Mouse (Mus musculus): ENCODE results near the gene Arhgap33. TPM values are rescaled to one million over a fixed set of nuclear protein-coding genes. Genes with fewer than 3 reads are reported as not detected.

Gene Arhgap33
- 9.7 and 10.9 TPM in 2 replicates for polyA plus RNA-seq (2014; fragmentation: Nextera tagmentation; extraction: Ambion mirVana)

- 1% methylated on average over 39 of the region's 84 CpGs for WGBS
- ATAC-seq (ENCODE audit: low read depth) (peak; percentile 93), DNase-seq (ENCODE audit: low spot score) (peak; percentile 99)
- Histone ChIP-seq H3K9me3 (ENCODE audit: control insufficient read depth, low read length) (no peaks in the 10 kb centered on the region), H3K36me3 (ENCODE audit: control insufficient read depth, insufficient read depth, low read length) (peaks cover 40% of the 10 kb centered on the region), H3K9ac (ENCODE audit: low read depth, low read length) (peak within 1 kb of the TSS; percentile 68), H3K27ac (replicated peaks; ENCODE audit: low read depth, low read length) (peak within 1 kb of the TSS; percentile 30; the same call in 1 of the 2 replicates), H3K4me3 (ENCODE audit: low read depth, low read length) (peak within 1 kb of the TSS; percentile 60), H3K4me2 (ENCODE audit: low read depth, low read length) (peak within 1 kb of the TSS; percentile 78), H3K4me1 (ENCODE audit: control insufficient read depth, insufficient read depth, low read length) (peaks cover 12% of the 10 kb centered on the region; the same call in 1 of the 2 replicates), H3K27me3 (replicated peaks; ENCODE audit: control insufficient read depth, insufficient read depth, low read length) (no peaks in the 10 kb centered on the region)
Measured at GRCm38 (mm10) chr7:30534633-30535577, at the start of gene Arhgap33. Gene Arhgap33, minus strand, starts transcription at chr7:30535060.

GRCm38 (mm10) chr7:30584339-30584738 is 49.5 kb upstream of the Arhgap33 start:
- ATAC-seq (ENCODE audit: low read depth) (no peak), DNase-seq (ENCODE audit: low spot score) (no peak)
- WGBS: 95% methylated on average over 10 of the region's 10 CpGs
- H3K4me2 ChIP-seq (ENCODE audit: low read depth, low read length): no peak overlapping the region
- no peaks in the 10 kb centered on the region for H3K9me3 ChIP-seq (ENCODE audit: control insufficient read depth, low read length)
- peaks cover 74% of the 10 kb centered on the region for H3K36me3 ChIP-seq (ENCODE audit: control insufficient read depth, insufficient read depth, low read length)
- H3K4me1 ChIP-seq (ENCODE audit: control insufficient read depth, insufficient read depth, low read length): peaks cover 7% of the 10 kb centered on the region; the same call in 1 of the 2 replicates
- no peak overlapping the region for H3K9ac ChIP-seq (ENCODE audit: low read depth, low read length)
- no peak overlapping the region for H3K4me3 ChIP-seq (ENCODE audit: low read depth, low read length)
- H3K27me3 ChIP-seq (replicated peaks; ENCODE audit: control insufficient read depth, insufficient read depth, low read length): no peaks in the 10 kb centered on the region
- no peak overlapping the region for H3K27ac ChIP-seq (replicated peaks; ENCODE audit: low read depth, low read length)

DNA sequence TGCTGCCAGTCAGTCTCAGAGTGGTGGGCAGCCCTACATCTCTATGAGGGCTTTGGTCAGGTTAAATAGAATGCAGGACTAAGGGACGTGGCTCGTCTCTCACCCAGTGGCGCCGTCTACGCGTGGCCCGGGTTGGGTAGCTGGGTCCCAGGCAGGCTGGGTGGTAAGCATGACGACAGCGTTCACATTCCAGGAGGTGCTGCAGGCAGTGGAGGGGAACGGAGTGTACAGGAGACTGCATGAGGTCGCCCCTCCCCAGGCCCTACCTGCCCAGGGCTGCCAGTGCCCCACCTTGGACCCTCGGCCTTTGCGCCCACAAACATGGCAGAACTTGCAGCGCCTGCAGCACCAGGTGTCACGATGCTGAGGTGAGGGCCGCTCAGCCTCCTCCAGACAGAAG is 46.7 kb upstream of the Arhgap33 start:
- DNase-seq (ENCODE audit: low spot score): no peak
- no peak for ATAC-seq (ENCODE audit: low read depth)
- H3K27me3 ChIP-seq (replicated peaks; ENCODE audit: control insufficient read depth, insufficient read depth, low read length): no peaks in the 10 kb centered on the region
- no peak overlapping the region for H3K4me3 ChIP-seq (ENCODE audit: low read depth, low read length)
- no peaks in the 10 kb centered on the region for H3K4me1 ChIP-seq (ENCODE audit: control insufficient read depth, insufficient read depth, low read length)
- H3K9ac ChIP-seq (ENCODE audit: low read depth, low read length): no peak overlapping the region
- peaks cover 100% of the 10 kb centered on the region for H3K36me3 ChIP-seq (ENCODE audit: control insufficient read depth, insufficient read depth, low read length)
- WGBS: 95% methylated on average over 16 of the region's 16 CpGs
- H3K27ac ChIP-seq (replicated peaks; ENCODE audit: low read depth, low read length): no peak overlapping the region
- no peaks in the 10 kb centered on the region for H3K9me3 ChIP-seq (ENCODE audit: control insufficient read depth, low read length)
- no peak overlapping the region for H3K4me2 ChIP-seq (ENCODE audit: low read depth, low read length)

DNA sequence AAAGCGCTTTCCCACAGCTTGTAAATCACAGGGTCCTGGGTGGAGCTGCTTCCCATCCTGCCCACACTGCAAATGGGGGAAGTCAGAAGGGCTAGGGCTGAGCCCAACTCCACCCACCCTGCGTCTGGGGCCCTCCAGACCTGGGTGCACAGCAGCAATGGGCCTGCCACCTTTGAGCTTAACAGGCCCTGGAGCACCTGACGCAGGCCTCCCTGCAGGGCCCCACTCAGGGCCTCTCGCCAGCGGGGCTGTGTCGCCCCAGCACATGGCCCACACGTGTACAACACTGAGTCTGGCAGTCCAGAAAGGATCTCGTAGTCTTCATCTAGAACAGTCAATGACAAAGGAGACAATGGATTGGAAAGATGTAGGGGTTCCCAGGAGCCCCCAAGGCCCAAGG is 45.1 kb upstream of the Arhgap33 start:
- 87% methylated on average over 8 of the region's 8 CpGs for WGBS
- Histone ChIP-seq H3K9me3 (ENCODE audit: control insufficient read depth, low read length) (no peaks in the 10 kb centered on the region), H3K27me3 (replicated peaks; ENCODE audit: control insufficient read depth, insufficient read depth, low read length) (no peaks in the 10 kb centered on the region), H3K27ac (replicated peaks; ENCODE audit: low read depth, low read length) (no peak overlapping the region), H3K36me3 (ENCODE audit: control insufficient read depth, insufficient read depth, low read length) (peaks cover 100% of the 10 kb centered on the region), H3K4me3 (ENCODE audit: low read depth, low read length) (no peak overlapping the region), H3K4me2 (ENCODE audit: low read depth, low read length) (no peak overlapping the region), H3K4me1 (ENCODE audit: control insufficient read depth, insufficient read depth, low read length) (no peaks in the 10 kb centered on the region), H3K9ac (ENCODE audit: low read depth, low read length) (no peak overlapping the region)
- DNase-seq (ENCODE audit: low spot score): no peak
- no peak for ATAC-seq (ENCODE audit: low read depth)

GRCm38 (mm10) chr7:30572969-30573368 is 38.1 kb upstream of the Arhgap33 start:
- H3K4me1 ChIP-seq (ENCODE audit: control insufficient read depth, insufficient read depth, low read length): no peaks in the 10 kb centered on the region
- DNase-seq (ENCODE audit: low spot score) (no peak), ATAC-seq (ENCODE audit: low read depth) (no peak)
- H3K4me2 ChIP-seq (ENCODE audit: low read depth, low read length): no peak overlapping the region
- no peaks in the 10 kb centered on the region for H3K27me3 ChIP-seq (replicated peaks; ENCODE audit: control insufficient read depth, insufficient read depth, low read length)
- H3K9me3 ChIP-seq (ENCODE audit: control insufficient read depth, low read length): no peaks in the 10 kb centered on the region
- H3K4me3 ChIP-seq (ENCODE audit: low read depth, low read length): no peak overlapping the region
- H3K36me3 ChIP-seq (ENCODE audit: control insufficient read depth, insufficient read depth, low read length): peaks cover 100% of the 10 kb centered on the region
- 84% methylated on average over 2 of the region's 2 CpGs for WGBS
- H3K9ac ChIP-seq (ENCODE audit: low read depth, low read length): no peak overlapping the region
- H3K27ac ChIP-seq (replicated peaks; ENCODE audit: low read depth, low read length): no peak overlapping the region

DNA sequence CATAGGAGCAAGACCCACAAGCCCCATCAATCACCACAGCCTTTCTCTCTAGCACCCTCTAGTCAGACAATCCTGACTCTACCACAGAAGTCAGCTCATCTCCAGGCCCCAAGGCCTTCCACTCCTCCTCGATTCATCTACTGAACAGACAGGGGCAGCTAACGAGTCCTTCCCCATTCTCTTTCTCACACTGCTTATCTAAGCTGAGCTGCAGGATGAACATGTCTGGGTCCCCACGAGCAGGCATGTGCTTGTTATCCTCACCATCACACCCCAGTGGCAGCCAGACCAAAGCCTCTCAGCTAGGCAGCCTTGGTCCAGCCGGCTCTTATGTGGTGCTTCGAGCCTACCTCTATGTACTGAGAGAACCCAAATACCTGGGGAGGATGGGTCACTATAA is 37.5 kb upstream of the Arhgap33 start:
- DNase-seq (ENCODE audit: low spot score) (no peak), ATAC-seq (ENCODE audit: low read depth) (no peak)
- Histone ChIP-seq H3K9ac (ENCODE audit: low read depth, low read length) (no peak overlapping the region), H3K4me1 (ENCODE audit: control insufficient read depth, insufficient read depth, low read length) (no peaks in the 10 kb centered on the region), H3K36me3 (ENCODE audit: control insufficient read depth, insufficient read depth, low read length) (peaks cover 97% of the 10 kb centered on the region), H3K9me3 (ENCODE audit: control insufficient read depth, low read length) (no peaks in the 10 kb centered on the region), H3K4me2 (ENCODE audit: low read depth, low read length) (no peak overlapping the region), H3K27me3 (replicated peaks; ENCODE audit: control insufficient read depth, insufficient read depth, low read length) (no peaks in the 10 kb centered on the region), H3K27ac (replicated peaks; ENCODE audit: low read depth, low read length) (no peak overlapping the region), H3K4me3 (ENCODE audit: low read depth, low read length) (no peak overlapping the region)
- 89% methylated on average over 5 of the region's 5 CpGs for WGBS

GRCm38 (mm10) chr7:30567555-30567954 is 32.7 kb upstream of the Arhgap33 start:
- H3K4me2 ChIP-seq (ENCODE audit: low read depth, low read length): no peak overlapping the region
- H3K36me3 ChIP-seq (ENCODE audit: control insufficient read depth, insufficient read depth, low read length): peaks cover 74% of the 10 kb centered on the region
- H3K4me3 ChIP-seq (ENCODE audit: low read depth, low read length): no peak overlapping the region
- no peak overlapping the region for H3K27ac ChIP-seq (replicated peaks; ENCODE audit: low read depth, low read length)
- no peaks in the 10 kb centered on the region; the same call in 1 of the 2 replicates for H3K4me1 ChIP-seq (ENCODE audit: control insufficient read depth, insufficient read depth, low read length)
- no peak for DNase-seq (ENCODE audit: low spot score)
- no peak for ATAC-seq (ENCODE audit: low read depth)
- no peaks in the 10 kb centered on the region for H3K27me3 ChIP-seq (replicated peaks; ENCODE audit: control insufficient read depth, insufficient read depth, low read length)
- 83% methylated on average over 11 of the region's 11 CpGs for WGBS
- H3K9ac ChIP-seq (ENCODE audit: low read depth, low read length): no peak overlapping the region
- no peaks in the 10 kb centered on the region for H3K9me3 ChIP-seq (ENCODE audit: control insufficient read depth, low read length)

- H3K27ac ChIP-seq (replicated peaks; ENCODE audit: low read depth, low read length): no peak overlapping the region
- ATAC-seq (ENCODE audit: low read depth) (no peak), DNase-seq (ENCODE audit: low spot score) (no peak)
- H3K9ac ChIP-seq (ENCODE audit: low read depth, low read length): no peak overlapping the region
- WGBS: 88% methylated on average over 9 of the region's 9 CpGs
- H3K4me1 ChIP-seq (ENCODE audit: control insufficient read depth, insufficient read depth, low read length): no peaks in the 10 kb centered on the region; the same call in 1 of the 2 replicates
- no peaks in the 10 kb centered on the region for H3K9me3 ChIP-seq (ENCODE audit: control insufficient read depth, low read length)
- no peaks in the 10 kb centered on the region for H3K27me3 ChIP-seq (replicated peaks; ENCODE audit: control insufficient read depth, insufficient read depth, low read length)
- no peak overlapping the region for H3K4me3 ChIP-seq (ENCODE audit: low read depth, low read length)
- peaks cover 58% of the 10 kb centered on the region for H3K36me3 ChIP-seq (ENCODE audit: control insufficient read depth, insufficient read depth, low read length)
- H3K4me2 ChIP-seq (ENCODE audit: low read depth, low read length): no peak overlapping the region
Measured at GRCm38 (mm10) chr7:30566033-30566432, 31.2 kb upstream of the Arhgap33 start.
